Mouse (Mus musculus) kidney, postnatal 4 days (tissue): ENCODE results near the gene Aaas.
A peak's percentile ranks its signal among the peaks of the same experiment; 100 is the strongest.

Experiments
- DNase-seq, 2 experiments: peaks; one replicate each; pipeline ENCODE4 v3.0.0; 2021; ENCODE audit warnings: mixed read lengths in 2 of 2

Gene Aaas

GRCm38 (mm10) chr15:102355871-102356441 is 5.4 kb upstream of the Aaas start:
- peak; percentile 71 to 83 for DNase-seq

DNA sequence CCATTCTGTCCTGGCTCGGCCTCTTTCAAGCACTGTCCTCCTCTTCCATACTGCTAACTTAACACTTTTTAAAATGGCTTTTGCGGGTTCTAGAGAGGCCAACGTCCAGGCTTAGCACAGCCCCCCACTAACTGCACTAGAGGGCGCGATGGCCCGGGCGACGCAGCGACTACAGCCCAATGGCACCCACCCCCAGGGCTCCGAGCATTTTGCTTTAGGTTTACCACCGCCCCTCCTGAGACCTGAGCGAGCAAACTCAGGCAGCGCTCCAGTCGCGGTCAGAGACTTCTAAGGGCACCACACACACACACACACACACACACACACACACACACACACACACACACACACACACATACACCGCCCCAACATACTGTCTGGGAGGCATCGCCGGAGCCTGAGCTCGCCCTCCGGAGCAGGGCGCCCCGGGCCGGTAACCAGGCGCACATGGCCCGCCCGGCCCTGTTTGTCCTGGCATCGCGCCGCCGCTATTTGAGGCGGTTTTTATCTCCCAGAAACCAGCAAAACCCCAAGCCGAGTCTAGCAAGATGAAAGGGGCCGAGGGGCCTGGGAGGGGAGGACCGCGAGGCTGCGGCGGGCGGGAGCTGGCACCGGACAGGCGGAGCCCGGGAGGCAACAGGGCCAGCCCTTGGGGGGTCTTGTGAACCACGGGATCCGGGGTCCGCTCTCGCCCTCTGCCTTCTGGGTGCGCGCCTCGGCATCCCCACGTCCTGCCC is 4.7 kb upstream of the Aaas start:
- DNase-seq = peak; percentile 75 to 84

- no peak for DNase-seq
These were observed 3.4 kb upstream of the Aaas start for GRCm38 (mm10) chr15:102353986-102354385.

GRCm38 (mm10) chr15:102352177-102352576 is 1.6 kb upstream of the Aaas start:
- DNase-seq = peak; percentile 51 to 54

- no peak for DNase-seq
These were observed 346 bp upstream of the Aaas start for GRCm38 (mm10) chr15:102350942-102351291.

DNA sequence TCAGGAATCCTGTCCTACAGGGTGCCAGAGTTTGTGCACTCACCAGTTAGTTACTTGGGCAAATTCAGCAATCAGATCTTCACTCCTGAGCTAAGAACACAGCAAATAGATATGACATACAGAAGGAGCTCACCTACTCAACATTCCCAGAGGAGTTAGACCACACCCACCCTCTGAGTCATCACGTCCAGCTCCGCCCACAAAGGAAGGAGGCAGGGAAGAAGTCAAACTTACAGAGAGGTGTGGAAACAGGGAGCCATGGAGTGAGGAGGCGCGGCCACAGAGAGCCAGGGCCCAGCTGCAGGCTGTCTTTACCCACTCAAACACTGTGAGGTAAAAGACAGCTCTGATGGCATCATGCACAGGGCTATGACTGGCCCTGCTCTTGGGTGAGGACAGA is 4.1 kb downstream of the Aaas start:
- DNase-seq = no peak

DNA sequence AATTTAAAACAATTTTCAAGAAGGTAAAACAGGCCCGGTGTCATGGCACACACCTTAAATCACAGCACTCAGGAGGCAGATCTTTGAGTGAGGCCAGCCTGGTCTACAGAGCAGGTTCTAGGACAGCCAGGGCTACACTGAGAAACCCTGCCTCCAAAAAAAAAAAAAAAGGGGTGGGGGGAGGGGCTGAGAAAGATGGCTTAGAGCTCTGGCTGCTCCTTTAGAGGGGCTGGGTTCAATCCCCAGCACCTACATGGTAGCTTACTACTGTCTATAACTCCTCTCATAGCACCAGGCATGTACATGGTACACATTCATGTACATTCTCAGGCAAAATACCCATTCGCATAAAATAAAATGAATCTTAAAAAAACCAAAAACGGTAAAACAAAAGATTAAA is 6.1 kb downstream of the Aaas start:
- no peak for DNase-seq

DNA sequence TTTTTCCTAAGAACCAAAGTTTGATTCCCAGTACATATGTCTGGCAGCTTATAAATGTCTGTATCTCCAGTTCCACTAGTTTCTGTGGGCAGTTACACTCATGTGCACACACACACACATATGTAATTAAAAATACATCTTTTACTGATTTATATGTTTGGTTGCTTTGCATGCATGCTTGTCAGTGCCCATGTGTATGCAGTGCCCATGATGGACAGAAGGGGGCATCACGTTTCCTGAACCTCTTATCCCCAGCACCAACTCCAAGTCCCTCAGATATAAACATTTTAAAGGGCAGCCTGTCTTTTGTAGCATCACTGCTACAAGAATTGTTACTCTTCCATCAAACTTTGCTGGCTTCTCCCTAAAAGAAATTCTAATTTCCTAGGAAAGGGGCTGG is 9.0 kb downstream of the Aaas start:
- DNase-seq = peak; percentile 77 to 79

GRCm38 (mm10) chr15:102339612-102340011 is 11.0 kb downstream of the Aaas start:
- no peak for DNase-seq

DNA sequence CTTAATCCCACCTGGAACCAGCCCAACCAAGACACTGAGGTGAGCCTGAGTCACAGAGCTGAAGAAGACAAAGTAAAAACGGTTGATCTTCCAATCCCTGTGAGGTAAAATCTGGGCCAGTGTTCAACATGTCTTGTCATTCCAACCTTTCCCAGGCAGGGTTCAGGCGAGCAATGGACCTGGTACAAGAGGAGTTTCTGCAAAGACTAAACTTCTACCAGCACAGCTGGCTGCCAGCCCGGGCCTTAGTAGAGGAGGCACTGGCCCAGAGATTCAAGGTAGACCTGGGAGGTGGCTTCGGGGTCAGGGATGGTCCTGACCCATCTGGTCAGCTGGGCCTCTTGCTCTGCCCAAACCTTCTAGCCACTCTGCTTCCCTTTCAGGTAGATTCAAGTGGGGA is 13.6 kb downstream of the Aaas start:
- DNase-seq = no peak

- DNase-seq = peak in 1 of 2 experiments; percentile 49
These were observed 14.6 kb downstream of the Aaas start for GRCm38 (mm10) chr15:102335925-102336324.

GRCm38 (mm10) chr15:102335254-102335653 is 15.3 kb downstream of the Aaas start:
- no peak for DNase-seq

DNA sequence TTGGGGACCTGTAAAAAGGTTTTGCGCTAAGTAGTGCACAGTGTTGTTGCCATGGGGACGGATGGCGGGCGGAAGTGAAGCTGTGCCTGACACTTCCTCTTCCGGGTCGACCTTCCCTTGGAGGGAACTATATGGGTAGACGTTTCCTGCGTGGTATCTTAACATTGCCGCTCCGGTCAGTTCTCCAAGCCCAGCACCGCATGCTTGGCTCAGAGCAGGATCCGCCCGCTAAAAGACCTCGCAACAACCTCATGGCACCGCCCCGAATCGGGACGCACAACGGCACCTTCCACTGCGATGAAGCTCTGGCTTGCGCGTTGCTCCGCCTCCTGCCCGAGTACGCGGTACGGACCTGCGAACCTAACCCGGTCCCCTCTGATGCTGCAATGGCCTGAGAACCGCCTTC is 19.0 kb downstream of the Aaas start, which contains the start of gene Myg1:
Gene Myg1 (plus strand): TSS at position 100 of the 406 bp plus-strand sequence.
- peak; percentile 87 to 91 for DNase-seq

GRCm38 (mm10) chr15:102326892-102327291 is 23.7 kb downstream of the Aaas start:
- DNase-seq = no peak

- peak; percentile 92 to 93 for DNase-seq
These were observed 24.5 kb downstream of the Aaas start, which contains the start of gene Pfdn5 for GRCm38 (mm10) chr15:102326022-102326576. Gene Pfdn5 (plus strand): TSS chr15:102326116.

DNA sequence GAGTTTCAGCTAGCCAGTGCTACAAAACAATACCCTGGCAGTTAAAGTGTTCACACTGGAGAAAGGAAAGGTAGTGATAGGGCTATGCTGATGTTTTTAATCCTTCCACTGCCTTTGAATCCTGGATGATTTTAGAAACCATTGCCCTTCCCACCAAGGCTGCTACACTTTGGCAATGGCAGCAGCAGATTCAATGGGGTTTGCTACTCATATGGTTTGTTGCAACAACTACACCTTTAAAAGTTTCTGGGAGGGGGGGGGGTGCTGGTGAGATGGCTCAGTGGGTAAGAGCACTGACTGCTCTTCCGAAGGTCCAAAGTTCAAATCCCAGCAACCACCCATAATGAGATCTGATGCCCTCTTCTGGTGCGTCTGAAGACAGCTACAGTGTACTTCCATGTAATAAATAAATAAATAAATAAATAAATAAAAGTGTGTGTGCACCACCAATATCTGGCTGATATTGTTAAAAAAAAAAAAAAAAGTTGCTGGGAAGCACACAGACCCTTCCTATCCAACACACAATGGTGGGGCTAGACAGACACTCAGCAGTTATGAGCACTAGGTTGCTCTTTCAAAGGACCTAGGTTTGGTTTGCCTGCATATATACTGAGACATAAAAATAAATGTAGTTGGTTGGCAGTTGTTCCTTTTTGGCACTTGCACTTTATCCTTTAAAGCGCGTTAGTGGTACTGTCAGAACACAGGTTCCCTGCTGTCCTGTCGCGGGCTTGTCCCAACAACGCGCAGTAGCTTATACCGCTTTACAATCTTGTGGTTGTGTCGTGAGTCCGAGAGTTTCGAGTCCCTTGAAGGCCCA is 25.7 kb downstream of the Aaas start:
- DNase-seq = peak; percentile 22 to 40

GRCm38 (mm10) chr15:102316263-102316662 is 34.3 kb downstream of the Aaas start:
- DNase-seq = peak; percentile 71 to 78

DNA sequence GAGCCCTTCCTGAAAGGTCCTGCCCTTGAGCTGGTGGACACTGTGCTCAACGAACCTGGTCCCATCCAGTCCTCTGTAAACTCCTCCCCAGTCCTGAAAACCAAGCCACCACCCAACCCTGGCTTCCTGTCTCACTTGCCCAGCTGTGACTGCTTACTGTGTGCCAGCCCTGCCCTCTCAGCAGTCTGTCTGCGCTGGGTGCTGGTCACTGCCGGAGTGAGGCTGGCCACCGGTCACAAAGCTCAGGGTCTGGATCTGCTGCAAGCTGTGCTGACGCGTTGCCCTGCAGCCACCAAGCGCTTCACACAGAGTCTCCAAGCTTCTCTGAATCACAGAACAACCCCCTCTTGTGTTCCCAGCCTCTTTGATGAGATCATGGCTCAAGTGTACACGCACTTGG is 35.3 kb downstream of the Aaas start:
- DNase-seq = no peak

GRCm38 (mm10) chr15:102311489-102311888 is 39.1 kb downstream of the Aaas start:
- DNase-seq = no peak

- DNase-seq = peak; percentile 87 to 88
These were observed 40.3 kb downstream of the Aaas start for GRCm38 (mm10) chr15:102310074-102310845.

- DNase-seq = no peak
These were observed 41.9 kb downstream of the Aaas start for GRCm38 (mm10) chr15:102308717-102309116.

DNA sequence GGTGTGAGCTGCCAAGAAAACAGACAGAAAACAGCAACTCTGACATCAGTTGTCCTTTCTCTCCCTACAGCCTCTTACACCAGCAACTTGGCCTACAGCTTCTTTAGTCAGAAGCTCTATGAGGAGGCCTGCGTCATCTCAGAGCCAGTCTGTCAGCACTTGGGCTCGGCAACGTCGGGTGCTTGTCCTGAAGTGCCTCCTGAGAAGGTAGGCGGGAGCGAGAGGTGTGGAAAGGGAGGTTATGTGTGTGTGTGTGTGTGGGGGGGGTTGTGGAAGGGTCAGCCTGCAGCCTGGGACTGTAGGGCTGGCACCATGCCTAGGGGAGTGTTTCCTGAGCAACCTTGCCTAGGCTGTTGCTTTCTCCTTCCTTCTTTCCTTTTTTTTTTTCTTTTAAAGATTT is 48.0 kb downstream of the Aaas start:
- DNase-seq = peak in 1 of 2 experiments; percentile 22
